Mouse (Mus musculus) testis, postnatal 10 days (tissue): ENCODE results near the gene Stra6.

ENCODE experiments used
- DNase-seq: peaks from one replicate; pipeline ENCODE4 v3.0.0; 2021; ENCODE audit warnings: low spot score

Gene Stra6

DNA sequence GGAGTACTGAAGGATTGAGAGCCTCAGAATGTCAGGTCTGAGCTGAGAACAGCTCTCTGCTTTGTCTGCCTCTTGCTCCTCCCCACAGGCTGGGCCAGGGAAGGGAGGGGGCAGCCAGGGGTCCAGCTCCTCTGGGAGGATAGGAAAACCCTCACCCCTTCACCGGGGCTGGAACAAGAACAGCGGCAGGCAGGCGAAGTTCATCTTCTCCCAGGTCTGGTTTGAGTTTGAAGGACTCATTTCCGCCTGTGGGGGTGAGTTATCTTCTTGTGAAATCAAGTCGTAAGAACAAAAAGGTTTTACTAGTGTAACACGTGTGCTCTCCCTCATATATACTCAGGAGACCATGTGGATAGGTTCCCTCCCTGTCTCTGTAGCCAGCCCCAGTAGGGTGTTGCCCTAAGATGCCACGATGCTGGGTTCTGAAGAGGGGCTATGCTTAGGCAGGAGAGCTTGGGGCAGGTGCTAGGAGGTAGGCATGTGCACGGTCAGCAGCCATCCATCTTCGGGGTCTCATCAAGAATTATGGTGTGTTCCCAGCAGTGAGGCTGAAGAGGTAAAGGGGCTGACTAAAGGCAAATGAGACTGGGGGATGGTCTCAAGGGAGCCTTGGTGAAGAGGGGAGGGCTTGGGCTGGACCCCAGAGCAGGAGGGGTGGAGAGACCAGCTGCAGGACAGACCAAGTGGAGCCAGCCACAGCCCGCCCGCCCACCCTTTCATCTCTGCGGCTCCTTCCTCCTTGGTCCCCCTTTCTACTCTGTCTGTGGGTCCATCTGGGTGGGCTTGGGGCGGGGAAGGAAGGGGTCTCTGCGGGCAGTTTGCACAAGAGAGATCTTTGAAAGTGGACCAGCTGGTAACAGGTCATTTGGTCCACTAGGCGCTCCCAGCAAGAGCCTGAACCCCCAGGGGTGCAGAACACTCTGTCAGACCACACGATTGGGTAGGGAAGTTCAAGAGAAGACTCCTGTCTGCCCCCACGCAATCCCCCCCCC, 70.6 kb downstream of the Stra6 start:
- DNase-seq: no peak

DNA sequence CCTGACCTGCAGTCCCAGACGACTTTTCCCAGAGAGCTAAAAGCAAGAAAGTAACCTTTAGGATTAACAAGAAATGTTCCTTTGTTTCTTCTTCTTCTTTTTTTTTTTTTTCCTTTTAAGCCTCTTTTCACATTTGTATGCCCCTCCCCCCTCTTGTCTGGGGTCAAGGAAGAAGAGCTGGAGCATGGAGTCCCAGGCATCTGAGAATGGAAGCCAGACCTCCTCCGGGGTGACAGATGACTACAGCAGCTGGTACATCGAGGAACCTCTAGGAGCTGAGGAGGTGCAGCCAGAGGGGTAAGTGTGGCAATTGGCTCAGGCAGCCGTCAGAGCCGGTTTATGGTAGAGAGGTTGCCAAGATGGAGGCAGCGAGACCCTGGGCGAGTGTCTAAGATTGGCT, 71.3 kb downstream of the Stra6 start:
- no peak for DNase-seq

GRCm38 (mm10) chr9:58135921-58136321, 72.3 kb downstream of the Stra6 start:
- no peak for DNase-seq

- DNase-seq: no peak
Measured at GRCm38 (mm10) chr9:58139947-58140346, 76.4 kb downstream of the Stra6 start.

- DNase-seq: peak; percentile 72
Measured at GRCm38 (mm10) chr9:58143419-58143818, 79.8 kb downstream of the Stra6 start.

- DNase-seq: no peak
Measured at GRCm38 (mm10) chr9:58144664-58145063, 81.1 kb downstream of the Stra6 start.

DNA sequence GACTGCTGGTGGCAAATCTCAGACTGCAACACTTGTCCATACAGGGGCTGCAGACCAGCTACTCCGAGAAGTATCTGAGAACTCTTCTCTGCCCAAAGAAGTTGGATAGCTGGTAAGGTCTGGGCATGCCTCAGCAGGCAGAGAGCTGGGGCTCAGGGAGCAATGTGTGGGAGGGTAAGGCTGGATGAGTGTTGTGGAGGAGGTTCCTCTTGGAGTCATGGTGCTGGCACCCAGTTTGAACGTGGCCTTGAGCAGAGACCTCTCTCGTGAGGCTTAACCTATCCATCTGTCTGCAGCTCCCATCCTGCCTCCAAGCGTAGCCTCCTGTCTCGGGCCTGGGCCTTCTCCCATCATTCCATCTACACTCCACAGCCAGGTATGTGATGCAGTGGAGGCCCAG, 81.8 kb downstream of the Stra6 start:
- DNase-seq: peak; percentile 53

- no peak for DNase-seq
Measured at GRCm38 (mm10) chr9:58148806-58149205, 85.2 kb downstream of the Stra6 start.

DNA sequence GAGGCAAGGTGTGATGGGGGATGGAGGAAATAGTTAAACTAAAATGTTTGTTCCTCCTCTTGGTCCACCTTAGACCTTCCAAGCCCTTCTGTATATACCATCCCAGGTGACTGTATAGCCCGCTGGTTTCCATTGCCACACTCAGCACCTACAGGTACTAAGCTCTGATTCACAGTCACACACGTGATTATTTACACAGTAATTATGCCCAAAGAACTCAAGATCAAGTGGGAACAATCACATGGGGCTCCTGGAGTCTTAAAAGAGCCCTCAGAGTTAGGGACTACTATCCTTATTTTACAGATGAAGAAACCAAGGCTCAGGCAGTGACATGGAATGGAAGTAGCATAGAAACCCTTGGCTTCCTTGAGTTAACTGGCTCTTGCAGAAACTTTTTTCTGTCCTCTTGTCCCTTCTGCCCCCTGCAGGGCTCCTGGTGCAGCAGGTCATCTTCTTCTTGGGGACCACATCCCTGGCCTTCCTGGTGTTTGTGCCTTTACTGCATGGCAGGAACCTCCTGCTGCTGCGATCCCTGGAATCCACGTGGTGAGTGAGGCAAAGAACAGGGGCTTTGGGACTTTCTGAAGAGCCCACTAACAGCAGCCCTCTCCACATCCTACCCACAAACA, 87.3 kb downstream of the Stra6 start:
- DNase-seq: peak; percentile 72

DNA sequence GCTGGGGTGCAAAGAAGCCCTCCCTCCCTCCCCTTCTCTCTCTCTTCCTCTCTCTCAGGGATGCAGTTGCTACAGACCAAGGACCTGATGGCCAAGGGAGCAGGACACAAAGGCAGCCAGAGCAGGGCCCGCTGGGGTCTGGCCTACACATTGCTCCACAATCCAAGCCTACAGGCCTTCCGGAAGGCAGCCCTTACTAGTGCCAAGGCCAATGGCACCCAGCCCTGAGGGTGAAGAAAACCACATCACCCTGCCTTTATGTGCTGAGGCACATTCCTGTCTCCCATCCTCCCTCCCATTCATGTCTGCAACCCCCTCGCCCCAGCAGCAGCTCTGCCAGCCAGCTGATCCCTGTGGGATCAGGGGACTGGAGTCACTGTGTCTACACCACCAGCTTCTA, 89.5 kb downstream of the Stra6 start:
- peak; percentile 47 for DNase-seq

DNA sequence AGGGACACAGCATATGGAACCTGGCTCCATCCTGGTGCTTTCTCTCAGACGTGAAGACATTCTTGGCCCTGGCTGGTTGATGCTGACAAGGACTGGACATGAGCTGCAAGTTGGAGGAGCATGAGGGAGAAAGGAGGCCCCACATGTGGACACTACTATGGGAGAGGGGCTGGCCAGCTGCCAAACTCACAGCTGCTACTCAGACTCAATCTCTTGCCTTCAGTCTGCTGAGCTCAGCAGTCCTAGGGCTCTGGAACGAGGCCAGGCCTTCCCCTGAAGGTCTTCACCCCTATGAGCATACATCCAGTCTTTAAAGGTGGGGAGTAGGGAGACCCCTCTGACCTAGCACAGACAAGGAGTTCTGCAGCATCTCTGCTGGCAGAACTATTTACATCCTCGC, 91.8 kb downstream of the Stra6 start:
- DNase-seq: peak; percentile 89

DNA sequence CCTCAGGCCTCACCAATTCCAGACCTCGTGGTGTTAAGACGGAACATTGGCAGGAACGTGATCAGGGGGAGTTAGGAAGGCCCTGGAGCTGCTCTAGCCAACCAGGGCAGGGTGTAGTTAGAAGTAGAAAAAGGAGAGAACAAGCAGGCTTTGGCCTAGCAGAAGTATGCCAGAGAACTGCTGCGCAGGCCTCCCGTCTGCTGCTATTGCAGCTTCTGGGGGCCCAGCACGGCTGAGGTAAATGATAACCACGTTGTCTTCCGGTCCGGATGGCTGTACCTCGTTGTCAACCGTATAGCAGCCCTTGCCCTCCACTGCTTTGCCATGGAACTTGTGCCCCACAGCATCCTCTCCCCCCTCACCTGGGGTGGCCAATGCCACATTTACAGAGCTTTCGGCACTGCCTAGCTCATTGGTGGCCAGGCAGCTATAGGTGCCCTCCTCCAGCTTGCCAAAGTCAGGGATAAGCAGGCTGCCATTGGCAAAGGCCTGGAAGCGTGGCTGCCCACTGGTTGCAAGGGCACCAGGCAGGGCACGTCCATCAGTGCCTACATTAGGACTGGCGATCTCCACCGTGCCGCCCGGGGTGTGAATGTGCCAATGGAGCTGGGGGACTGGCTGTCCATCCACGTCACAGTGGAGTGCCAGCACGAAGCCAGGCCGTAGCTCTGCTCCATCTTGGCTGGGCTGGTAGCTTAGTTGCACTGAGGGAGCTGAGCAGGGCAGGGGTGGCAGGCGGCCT, 93.4 kb downstream of the Stra6 start:
- DNase-seq: no peak

- DNase-seq: no peak
Measured at GRCm38 (mm10) chr9:58157838-58158237, 94.2 kb downstream of the Stra6 start.

GRCm38 (mm10) chr9:58158541-58159311, 95.1 kb downstream of the Stra6 start:
- DNase-seq: peak; percentile 67

- no peak for DNase-seq
Measured at GRCm38 (mm10) chr9:58159855-58160254, 96.3 kb downstream of the Stra6 start.

DNA sequence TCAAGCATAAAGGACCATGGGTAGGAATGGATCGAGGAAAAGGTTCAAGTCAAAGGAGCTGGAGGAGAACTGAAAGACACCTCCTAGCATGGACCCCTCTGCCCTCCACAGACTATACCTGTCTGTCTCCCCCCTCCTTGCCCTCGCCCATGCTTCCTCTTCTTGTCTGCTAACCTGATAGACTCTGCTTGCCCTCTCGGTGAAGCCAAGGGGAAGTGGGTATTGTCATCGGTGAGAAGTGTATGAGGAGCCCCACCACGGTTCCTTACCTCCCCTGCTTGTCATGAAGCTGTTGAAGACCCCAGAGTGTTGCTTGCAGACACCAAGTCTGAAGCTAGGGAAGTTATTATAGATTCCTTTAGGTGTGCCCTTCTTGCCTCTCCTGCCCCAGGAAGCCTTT, 96.7 kb downstream of the Stra6 start:
- DNase-seq: no peak

GRCm38 (mm10) chr9:58162173-58162572, 98.6 kb downstream of the Stra6 start:
- no peak for DNase-seq

GRCm38 (mm10) chr9:58163146-58163545, 99.6 kb downstream of the Stra6 start:
- DNase-seq: no peak

DNA sequence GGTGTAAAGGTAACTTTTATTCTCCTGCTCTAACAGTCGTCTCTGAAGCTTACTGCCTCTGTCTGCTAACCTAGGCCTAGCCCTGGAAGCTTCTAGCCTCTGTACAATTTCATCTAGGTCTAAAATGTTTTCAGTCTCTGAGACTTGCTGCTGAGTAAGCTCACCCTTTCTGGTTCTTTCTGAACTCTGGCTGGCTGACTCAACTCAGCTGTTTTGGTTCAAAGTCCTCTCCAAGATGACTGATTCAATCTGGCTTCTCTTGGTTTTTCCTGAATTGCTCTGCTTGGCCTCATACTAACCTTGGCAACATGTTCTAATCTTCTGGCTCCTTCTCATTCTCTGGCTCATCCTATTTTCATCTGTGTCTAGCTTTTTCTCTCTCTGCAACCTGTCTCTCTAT, 102.2 kb downstream of the Stra6 start:
- DNase-seq: no peak

DNA sequence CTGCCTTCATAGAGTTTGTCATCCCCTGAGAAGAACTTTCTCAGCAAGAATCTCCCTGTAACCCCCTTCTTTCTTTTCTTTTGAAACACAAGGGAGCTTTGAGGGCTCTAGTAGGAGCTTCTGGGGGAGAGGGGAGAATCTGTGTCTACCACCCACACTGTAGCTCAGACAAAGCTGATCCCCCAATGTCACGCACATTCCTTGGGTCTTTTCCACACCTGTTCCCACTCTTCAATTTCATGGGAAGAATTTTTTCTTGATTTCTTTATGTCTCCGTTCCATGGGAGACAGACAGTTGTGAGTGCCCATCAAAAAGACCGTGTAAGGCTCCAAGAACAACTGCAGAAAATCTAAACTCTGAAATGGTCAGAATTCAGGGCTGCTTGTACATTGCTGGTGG, 105.3 kb downstream of the Stra6 start:
- no peak for DNase-seq

DNA sequence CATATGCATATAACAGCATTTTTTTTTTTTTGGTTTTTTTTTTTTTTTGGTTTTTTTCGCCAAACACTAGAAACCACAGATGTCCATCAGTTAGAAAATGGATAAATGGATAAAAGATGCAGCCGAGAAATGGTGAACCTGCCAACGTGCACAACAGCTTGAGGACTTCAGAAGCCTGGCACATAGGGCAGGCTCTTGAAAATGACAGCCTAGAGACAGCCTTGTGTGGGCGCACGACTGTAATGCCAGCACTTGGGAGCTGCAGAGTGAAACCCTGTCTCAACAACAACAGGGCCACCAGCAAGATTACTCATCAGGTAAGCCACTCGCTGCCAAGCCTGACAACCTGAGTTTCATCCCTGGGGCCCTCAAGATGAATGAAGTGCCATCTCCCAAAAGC, 105.8 kb downstream of the Stra6 start:
- DNase-seq: no peak

DNA sequence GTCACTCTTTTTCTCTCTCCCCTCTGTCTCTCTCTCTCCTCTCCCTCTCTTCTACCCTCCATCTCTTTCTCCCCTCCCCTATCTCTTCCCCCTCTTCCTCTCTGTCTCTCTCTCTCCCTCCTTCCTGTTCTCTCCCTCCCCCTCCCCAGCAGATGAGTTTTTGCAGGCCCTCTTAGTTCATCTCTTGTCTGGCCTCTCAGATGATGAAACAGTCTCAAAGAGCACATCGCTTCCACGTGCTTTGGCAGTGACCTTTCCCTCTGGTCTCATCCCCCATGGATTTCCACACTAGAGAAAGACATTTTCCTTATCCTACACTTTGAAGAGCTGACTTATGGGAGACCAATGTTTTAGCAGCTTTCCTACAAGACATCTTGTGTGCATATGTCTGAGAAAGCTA, 109.3 kb downstream of the Stra6 start:
- DNase-seq: no peak
